Mouse (Mus musculus) G1E (cell line): ENCODE measurements around the gene Gtf3a.

Experiments used
- CTCF ChIP-seq: IDR thresholded peaks from 2 replicates; pipeline ENCODE4 v1.5.1; 2012; ENCODE audit warnings: low read depth, low read length, inconsistent platforms, mixed read lengths
- GATA1 ChIP-seq: IDR thresholded peaks from 2 replicates; pipeline ENCODE4 v1.6.1; 2012; ENCODE audit warnings: borderline replicate concordance, low read length, inconsistent platforms, mixed read lengths
- POLR2AphosphoS5 ChIP-seq: IDR thresholded peaks from 2 replicates; pipeline ENCODE4 v1.6.1; 2012; ENCODE audit warnings: low read depth, low read length, inconsistent platforms; ENCODE audit not compliant: insufficient replicate concordance
- TAL1 ChIP-seq: conservative IDR thresholded peaks from 2 replicates; pipeline ENCODE4 v1.6.1; 2012; ENCODE audit warnings: low read depth, low read length, inconsistent platforms, mixed read lengths

GRCm38 (mm10) chr5:146920314-146921161 lies 27.9 kb upstream of the Gtf3a start:
- no peak for TF ChIP-seq CTCF
- TF ChIP-seq GATA1 = no peak
- no peak for TF ChIP-seq TAL1
- no peak for TF ChIP-seq POLR2AphosphoS5
